Mouse (Mus musculus): ENCODE data around the gene Senp2. TPM values are rescaled to one million over a fixed set of nuclear protein-coding genes. Genes with fewer than 3 reads are reported as not detected.

Senp2 gene
- polyA plus RNA-seq, 1 experiment from 2014 or later, result 29.3 TPM

- Histone ChIP-seq H3K27me3 (ENCODE audit: control insufficient read depth, insufficient read depth, low read length) (no peaks in the 10 kb centered on the region), H3K27ac (replicated peaks in 1 of 2; ENCODE audit: control insufficient read depth in 1 of 2, insufficient read depth in 1 of 2, low read depth in 2 of 2, low read length in 2 of 2) (no peak overlapping the region), H3K9me3 (ENCODE audit: control insufficient read depth, low read length) (no peaks in the 10 kb centered on the region), H3K4me2 (ENCODE audit: low read length) (no peak overlapping the region), H3K36me3 (ENCODE audit: control insufficient read depth, insufficient read depth, low read length) (peaks cover 95% of the 10 kb centered on the region), H3K4me3 (ENCODE audit: control insufficient read depth in 1 of 2, insufficient read depth in 1 of 2, low read depth in 1 of 2, low read length in 2 of 2) (no peak overlapping the region), H3K4me1 (ENCODE audit: control insufficient read depth in 2 of 2, insufficient read depth in 2 of 2, low read length in 2 of 2) (no peaks in the 10 kb centered on the region; a peak in 2 of 4 replicates), H3K9ac (ENCODE audit: low read length) (no peak overlapping the region)
- WGBS, result 78% methylated on average over 6 of the region's 6 CpGs
- ATAC-seq (ENCODE audit: insufficient number of reproducible peaks, insufficient read depth, low FRiP score, low read depth), result no peak
These were observed 65.8 kb downstream of the Senp2 start for GRCm38 (mm10) chr16:22075067-22075466.

- Histone ChIP-seq H3K9me3 (ENCODE audit: control insufficient read depth, low read length) (no peaks in the 10 kb centered on the region), H3K4me2 (ENCODE audit: low read length) (no peak overlapping the region), H3K27ac (replicated peaks in 1 of 2; ENCODE audit: control insufficient read depth in 1 of 2, insufficient read depth in 1 of 2, low read depth in 2 of 2, low read length in 2 of 2) (no peak overlapping the region), H3K36me3 (ENCODE audit: control insufficient read depth, insufficient read depth, low read length) (peaks cover 98% of the 10 kb centered on the region), H3K9ac (ENCODE audit: low read length) (no peak overlapping the region), H3K4me1 (ENCODE audit: control insufficient read depth in 2 of 2, insufficient read depth in 2 of 2, low read length in 2 of 2) (no peaks in the 10 kb centered on the region; a peak in 2 of 4 replicates), H3K4me3 (ENCODE audit: control insufficient read depth in 1 of 2, insufficient read depth in 1 of 2, low read depth in 1 of 2, low read length in 2 of 2) (no peak overlapping the region), H3K27me3 (ENCODE audit: control insufficient read depth, insufficient read depth, low read length) (no peaks in the 10 kb centered on the region)
- ATAC-seq (ENCODE audit: insufficient number of reproducible peaks, insufficient read depth, low FRiP score, low read depth), result no peak
- 20% methylated on average over 5 of the region's 5 CpGs for WGBS
These were observed 66.7 kb downstream of the Senp2 start for GRCm38 (mm10) chr16:22075829-22076619.

DNA sequence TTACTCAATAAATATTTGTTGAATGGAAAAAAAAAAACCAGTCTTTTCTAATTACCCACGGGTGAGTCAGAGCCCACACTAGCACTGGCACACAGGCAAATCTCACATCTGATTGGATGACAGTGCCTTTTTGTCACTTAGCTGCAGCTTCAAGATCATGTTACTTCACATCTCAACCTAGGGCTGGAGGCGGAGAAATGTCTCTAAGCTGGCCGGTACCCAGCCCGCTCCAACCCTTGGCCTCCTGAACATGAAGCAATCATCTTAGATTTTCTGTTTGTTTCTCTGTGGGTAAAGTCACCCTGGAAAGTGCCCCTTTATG lies 67.3 kb downstream of the Senp2 start:
- Histone ChIP-seq H3K4me3 (ENCODE audit: control insufficient read depth in 1 of 2, insufficient read depth in 1 of 2, low read depth in 1 of 2, low read length in 2 of 2) (no peak overlapping the region), H3K27ac (replicated peaks in 1 of 2; ENCODE audit: control insufficient read depth in 1 of 2, insufficient read depth in 1 of 2, low read depth in 2 of 2, low read length in 2 of 2) (no peak overlapping the region), H3K4me1 (ENCODE audit: control insufficient read depth in 2 of 2, insufficient read depth in 2 of 2, low read length in 2 of 2) (no peaks in the 10 kb centered on the region; a peak in 2 of 4 replicates), H3K9ac (ENCODE audit: low read length) (no peak overlapping the region), H3K36me3 (ENCODE audit: control insufficient read depth, insufficient read depth, low read length) (peaks cover 98% of the 10 kb centered on the region), H3K4me2 (ENCODE audit: low read length) (no peak overlapping the region), H3K27me3 (ENCODE audit: control insufficient read depth, insufficient read depth, low read length) (no peaks in the 10 kb centered on the region), H3K9me3 (ENCODE audit: control insufficient read depth, low read length) (no peaks in the 10 kb centered on the region)
- WGBS, result 60% methylated on average over 4 of the region's 4 CpGs
- no peak for ATAC-seq (ENCODE audit: insufficient number of reproducible peaks, insufficient read depth, low FRiP score, low read depth)

- no peaks in the 10 kb centered on the region; a peak in 2 of 4 replicates for H3K4me1 ChIP-seq (ENCODE audit: control insufficient read depth in 2 of 2, insufficient read depth in 2 of 2, low read length in 2 of 2)
- no peak overlapping the region for H3K27ac ChIP-seq (replicated peaks in 1 of 2; ENCODE audit: control insufficient read depth in 1 of 2, insufficient read depth in 1 of 2, low read depth in 2 of 2, low read length in 2 of 2)
- H3K36me3 ChIP-seq (ENCODE audit: control insufficient read depth, insufficient read depth, low read length), result peaks cover 85% of the 10 kb centered on the region
- no peak overlapping the region for H3K9ac ChIP-seq (ENCODE audit: low read length)
- no peak for ATAC-seq (ENCODE audit: insufficient number of reproducible peaks, insufficient read depth, low FRiP score, low read depth)
- H3K4me2 ChIP-seq (ENCODE audit: low read length), result no peak overlapping the region
- H3K27me3 ChIP-seq (ENCODE audit: control insufficient read depth, insufficient read depth, low read length), result no peaks in the 10 kb centered on the region
- WGBS, result 85% methylated on average over 12 of the region's 12 CpGs
- no peak overlapping the region for H3K4me3 ChIP-seq (ENCODE audit: control insufficient read depth in 1 of 2, insufficient read depth in 1 of 2, low read depth in 1 of 2, low read length in 2 of 2)
- H3K9me3 ChIP-seq (ENCODE audit: control insufficient read depth, low read length), result no peaks in the 10 kb centered on the region
These were observed 70.9 kb downstream of the Senp2 start for GRCm38 (mm10) chr16:22080125-22080710.

DNA sequence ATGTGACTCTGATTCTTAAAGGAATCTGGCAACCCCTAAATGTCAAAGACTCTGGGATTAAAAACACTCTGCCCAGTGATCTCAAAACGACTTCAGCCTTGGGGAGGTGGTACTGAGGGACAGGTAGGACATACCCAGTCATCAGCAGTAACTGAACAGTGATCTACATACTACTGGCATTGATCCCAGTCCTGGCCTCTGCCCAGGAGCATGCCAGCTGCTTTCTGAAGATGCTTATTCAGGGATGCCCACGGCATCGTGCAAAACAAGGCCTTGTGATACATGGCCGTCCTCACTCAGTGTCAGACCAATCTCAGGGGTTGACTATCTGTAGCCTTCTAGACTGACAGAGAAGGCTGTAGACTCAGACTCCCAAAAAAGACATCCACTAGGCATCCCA lies 76.1 kb downstream of the Senp2 start:
- ATAC-seq (ENCODE audit: insufficient number of reproducible peaks, insufficient read depth, low FRiP score, low read depth), result no peak
- Histone ChIP-seq H3K9me3 (ENCODE audit: control insufficient read depth, low read length) (no peaks in the 10 kb centered on the region), H3K9ac (ENCODE audit: low read length) (no peak overlapping the region), H3K36me3 (ENCODE audit: control insufficient read depth, insufficient read depth, low read length) (peaks cover 59% of the 10 kb centered on the region), H3K4me2 (ENCODE audit: low read length) (no peak overlapping the region), H3K4me1 (ENCODE audit: control insufficient read depth in 2 of 2, insufficient read depth in 2 of 2, low read length in 2 of 2) (no peaks in the 10 kb centered on the region), H3K27me3 (ENCODE audit: control insufficient read depth, insufficient read depth, low read length) (no peaks in the 10 kb centered on the region), H3K4me3 (ENCODE audit: control insufficient read depth in 1 of 2, insufficient read depth in 1 of 2, low read depth in 1 of 2, low read length in 2 of 2) (no peak overlapping the region), H3K27ac (replicated peaks in 1 of 2; ENCODE audit: control insufficient read depth in 1 of 2, insufficient read depth in 1 of 2, low read depth in 2 of 2, low read length in 2 of 2) (no peak overlapping the region)
- 86% methylated on average over 4 of the region's 4 CpGs for WGBS

- no peaks in the 10 kb centered on the region for H3K9me3 ChIP-seq (ENCODE audit: control insufficient read depth, low read length)
- WGBS, result 86% methylated on average over 3 of the region's 3 CpGs
- ATAC-seq (ENCODE audit: insufficient number of reproducible peaks, insufficient read depth, low FRiP score, low read depth), result no peak
These were observed 82.0 kb downstream of the Senp2 start for GRCm38 (mm10) chr16:22091255-22091783.

GRCm38 (mm10) chr16:22095751-22096150 lies 86.5 kb downstream of the Senp2 start:
- no peaks in the 10 kb centered on the region for H3K9me3 ChIP-seq (ENCODE audit: control insufficient read depth, low read length)
- 86% methylated on average over 1 of the region's 1 CpGs for WGBS
- ATAC-seq (ENCODE audit: insufficient number of reproducible peaks, insufficient read depth, low FRiP score, low read depth), result no peak
- H3K9ac ChIP-seq (ENCODE audit: low read length), result no peak overlapping the region
- no peak overlapping the region for H3K27ac ChIP-seq (replicated peaks in 1 of 2; ENCODE audit: control insufficient read depth in 1 of 2, insufficient read depth in 1 of 2, low read depth in 2 of 2, low read length in 2 of 2)
- no peaks in the 10 kb centered on the region for H3K27me3 ChIP-seq (ENCODE audit: control insufficient read depth, insufficient read depth, low read length)
- H3K4me3 ChIP-seq (ENCODE audit: control insufficient read depth in 1 of 2, insufficient read depth in 1 of 2, low read depth in 1 of 2, low read length in 2 of 2), result no peak overlapping the region
- H3K36me3 ChIP-seq (ENCODE audit: control insufficient read depth, insufficient read depth, low read length), result no peaks in the 10 kb centered on the region
- H3K4me2 ChIP-seq (ENCODE audit: low read length), result no peak overlapping the region
- peaks cover 3% of the 10 kb centered on the region in 2 experiments; a peak in 1 of 4 replicates for H3K4me1 ChIP-seq (ENCODE audit: control insufficient read depth in 2 of 2, insufficient read depth in 2 of 2, low read length in 2 of 2)

More at GRCm38 (mm10) chr16:22091255-22091783, 82.0 kb downstream of the Senp2 start:
- H3K9ac ChIP-seq (ENCODE audit: low read length), result no peak overlapping the region
- H3K36me3 ChIP-seq (ENCODE audit: control insufficient read depth, insufficient read depth, low read length), result peaks cover 15% of the 10 kb centered on the region
- H3K4me3 ChIP-seq (ENCODE audit: control insufficient read depth in 1 of 2, insufficient read depth in 1 of 2, low read depth in 1 of 2, low read length in 2 of 2), result no peak overlapping the region
- no peaks in the 10 kb centered on the region for H3K27me3 ChIP-seq (ENCODE audit: control insufficient read depth, insufficient read depth, low read length)
- no peak overlapping the region for H3K4me2 ChIP-seq (ENCODE audit: low read length)
- H3K4me1 ChIP-seq (ENCODE audit: control insufficient read depth in 2 of 2, insufficient read depth in 2 of 2, low read length in 2 of 2), result no peaks in the 10 kb centered on the region; a peak in 1 of 4 replicates
- H3K27ac ChIP-seq (replicated peaks in 1 of 2; ENCODE audit: control insufficient read depth in 1 of 2, insufficient read depth in 1 of 2, low read depth in 2 of 2, low read length in 2 of 2), result no peak overlapping the region

Data from heart, embryonic 14.5 days (tissue).